Mouse (Mus musculus): ENCODE data around the gene Src. TPM values are rescaled to one million over a fixed set of nuclear protein-coding genes. Genes with fewer than 3 reads are reported as not detected.

Src gene
- polyA plus RNA-seq, 1 experiment from 2014 or later: 30.8 TPM

DNA sequence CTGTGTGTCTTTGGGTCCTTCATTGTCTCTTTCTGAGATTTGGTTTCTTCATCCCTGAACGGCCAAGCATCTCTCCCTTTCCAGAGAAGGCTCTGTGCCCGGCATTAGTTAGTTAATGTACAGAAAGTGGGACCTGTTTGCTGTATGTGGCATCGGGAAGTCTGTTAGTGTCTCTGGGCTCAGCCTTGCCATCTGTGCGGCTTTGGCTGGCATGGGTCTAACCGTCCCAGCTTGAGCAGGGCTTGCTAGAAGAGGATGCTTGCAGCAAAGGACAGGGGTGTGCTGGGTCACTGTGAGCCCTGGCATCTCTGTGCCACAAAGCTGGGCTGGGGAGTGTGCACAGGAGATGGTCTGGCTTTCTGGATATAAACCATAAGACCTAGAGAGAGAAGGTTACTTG, 8.9 kb downstream of the Src start:
- H3K27ac ChIP-seq: 0 out of 2 replicates have a peak overlapping the region, but pooled peaks have one; percentile 30
- no peak overlapping the region for H3K9ac ChIP-seq
- ATAC-seq (ENCODE audit: insufficient number of reproducible peaks, insufficient read depth, low FRiP score, low TSS enrichment): no peak
- no peaks in the 10 kb centered on the region for H3K9me3 ChIP-seq
- H3K4me1 ChIP-seq: peaks cover 71% of the 10 kb centered on the region
- H3K4me3 ChIP-seq: no peak overlapping the region
- H3K4me2 ChIP-seq (replicated peaks): no peak overlapping the region
- no peaks in the 10 kb centered on the region for H3K27me3 ChIP-seq
- 91% methylated on average over 5 of the region's 5 CpGs for WGBS
- H3K36me3 ChIP-seq: peaks cover 36% of the 10 kb centered on the region

DNA sequence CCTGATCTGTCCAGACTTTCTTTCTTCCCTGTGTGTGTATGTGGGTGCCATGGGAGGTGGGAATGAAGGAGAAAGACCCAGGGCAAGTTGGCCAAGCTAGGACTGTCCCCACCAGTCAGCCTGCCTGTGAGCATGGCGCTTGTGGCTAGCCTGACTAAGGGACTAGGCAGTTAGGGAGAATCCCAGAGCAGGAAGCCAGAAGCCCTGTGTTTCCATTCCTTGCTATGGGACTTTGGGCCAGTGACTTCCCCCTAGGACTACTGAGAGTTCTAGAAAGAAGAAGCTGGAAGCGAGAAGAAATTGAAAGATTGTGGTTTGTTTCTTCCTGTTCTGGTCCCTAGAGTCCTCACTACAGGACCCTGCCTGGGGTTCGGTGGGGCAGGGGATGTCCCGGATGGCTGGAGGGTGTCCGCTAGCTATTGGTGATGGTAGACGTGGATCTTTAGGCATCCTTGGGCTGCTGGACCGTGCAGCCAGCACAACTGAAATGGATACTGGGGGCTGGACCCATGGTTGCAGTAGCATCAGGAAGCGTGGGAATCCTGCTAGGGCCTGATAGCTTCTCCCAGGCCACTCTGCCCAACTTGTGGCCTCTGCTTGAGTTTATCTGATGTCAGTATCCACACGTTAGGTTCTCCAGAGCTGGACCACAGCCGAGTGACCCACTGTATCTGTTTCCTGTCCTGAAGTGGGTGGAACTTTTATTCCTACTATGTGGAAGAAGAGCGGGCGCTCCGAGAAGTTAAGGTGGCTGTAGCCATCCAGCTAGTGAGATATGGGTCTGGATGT, 10.3 kb downstream of the Src start:
- ATAC-seq (ENCODE audit: insufficient number of reproducible peaks, insufficient read depth, low FRiP score, low TSS enrichment): no peak

DNA sequence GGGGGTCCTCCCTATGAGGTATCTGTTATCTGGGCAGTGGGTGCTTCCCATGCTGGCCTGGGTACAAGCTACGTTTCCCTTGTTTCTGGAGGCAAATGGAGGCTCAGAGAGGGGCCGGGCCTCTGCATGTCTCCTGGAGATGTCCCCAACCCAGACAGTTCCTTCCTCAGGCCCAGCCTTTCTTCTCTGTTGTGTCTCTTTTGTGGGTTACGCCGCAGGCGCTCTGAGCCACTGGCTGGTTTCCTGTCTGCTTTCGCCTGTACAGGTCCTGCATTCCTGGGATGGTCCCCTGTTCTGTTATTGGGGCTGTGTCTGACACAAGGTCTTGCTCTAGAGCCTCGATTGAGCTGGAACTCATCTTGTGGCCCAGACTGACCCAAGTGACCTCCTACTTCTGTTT, 11.5 kb downstream of the Src start:
- H3K27me3 ChIP-seq: no peaks in the 10 kb centered on the region
- H3K4me2 ChIP-seq (replicated peaks): no peak overlapping the region
- peaks cover 45% of the 10 kb centered on the region for H3K36me3 ChIP-seq
- H3K9ac ChIP-seq: no peak overlapping the region
- no peak overlapping the region; the same call in 1 of the 2 replicates for H3K27ac ChIP-seq
- ATAC-seq (ENCODE audit: insufficient number of reproducible peaks, insufficient read depth, low FRiP score, low TSS enrichment): no peak
- H3K4me1 ChIP-seq: peaks cover 76% of the 10 kb centered on the region
- H3K9me3 ChIP-seq: no peaks in the 10 kb centered on the region
- H3K4me3 ChIP-seq: no peak overlapping the region
- WGBS: 77% methylated on average over 7 of the region's 7 CpGs

More for the DNA sequence above, 10.3 kb downstream of the Src start:
- no peak overlapping the region for H3K9ac ChIP-seq
- peaks cover 41% of the 10 kb centered on the region for H3K36me3 ChIP-seq
- WGBS: 90% methylated on average over 13 of the region's 13 CpGs
- no peaks in the 10 kb centered on the region for H3K27me3 ChIP-seq
- peaks cover 65% of the 10 kb centered on the region for H3K4me1 ChIP-seq
- no peaks in the 10 kb centered on the region for H3K9me3 ChIP-seq
- H3K27ac ChIP-seq: no peak overlapping the region
- H3K4me3 ChIP-seq: no peak overlapping the region
- no peak overlapping the region for H3K4me2 ChIP-seq (replicated peaks)

DNA sequence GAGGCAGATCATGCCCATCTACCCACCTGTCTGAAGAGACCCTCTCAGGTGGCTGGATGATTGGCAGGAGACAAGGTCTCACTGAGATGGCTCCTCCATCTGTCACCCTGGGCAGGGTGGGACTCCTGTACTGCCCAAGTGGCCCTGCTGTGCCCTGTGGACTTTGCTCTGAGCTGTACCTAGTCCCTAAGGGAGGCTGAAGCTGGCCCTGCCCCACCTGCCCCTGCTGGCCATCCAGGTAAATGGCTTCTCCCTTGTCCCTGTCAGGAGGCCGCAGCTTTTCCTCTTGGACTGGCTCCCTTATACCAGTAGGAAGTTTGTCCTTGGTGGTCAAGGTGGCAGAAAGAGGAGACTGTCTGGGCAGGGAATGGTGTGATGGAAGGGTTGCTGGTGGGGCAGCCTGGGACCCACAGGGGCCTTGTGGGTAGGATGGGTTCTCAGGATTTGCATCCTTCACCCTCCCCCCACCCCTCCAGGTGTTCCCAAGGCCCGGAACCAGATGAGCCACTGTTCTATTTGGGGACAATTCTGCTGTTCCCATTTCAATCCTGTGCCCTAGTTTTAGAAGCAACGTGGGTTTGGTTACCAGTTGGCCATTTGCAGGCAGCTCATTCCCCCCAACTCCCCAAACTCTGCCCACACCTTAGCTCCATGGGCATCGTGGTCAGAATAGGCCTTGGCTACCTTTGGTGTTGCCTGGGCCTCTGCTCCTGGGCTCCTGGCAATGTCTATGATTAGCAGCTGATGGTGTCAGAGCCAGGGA, 12.6 kb downstream of the Src start:
- H3K9ac ChIP-seq: no peak overlapping the region; the same call in 1 of the 2 replicates
- H3K9me3 ChIP-seq: no peaks in the 10 kb centered on the region
- no peak overlapping the region for H3K27ac ChIP-seq
- H3K4me1 ChIP-seq: peaks cover 74% of the 10 kb centered on the region
- H3K4me3 ChIP-seq: no peak overlapping the region
- no peak overlapping the region for H3K4me2 ChIP-seq (replicated peaks)
- H3K36me3 ChIP-seq: peaks cover 46% of the 10 kb centered on the region
- ATAC-seq (ENCODE audit: insufficient number of reproducible peaks, insufficient read depth, low FRiP score, low TSS enrichment): no peak
- no peaks in the 10 kb centered on the region for H3K27me3 ChIP-seq
- WGBS: 74% methylated on average over 4 of the region's 4 CpGs

DNA sequence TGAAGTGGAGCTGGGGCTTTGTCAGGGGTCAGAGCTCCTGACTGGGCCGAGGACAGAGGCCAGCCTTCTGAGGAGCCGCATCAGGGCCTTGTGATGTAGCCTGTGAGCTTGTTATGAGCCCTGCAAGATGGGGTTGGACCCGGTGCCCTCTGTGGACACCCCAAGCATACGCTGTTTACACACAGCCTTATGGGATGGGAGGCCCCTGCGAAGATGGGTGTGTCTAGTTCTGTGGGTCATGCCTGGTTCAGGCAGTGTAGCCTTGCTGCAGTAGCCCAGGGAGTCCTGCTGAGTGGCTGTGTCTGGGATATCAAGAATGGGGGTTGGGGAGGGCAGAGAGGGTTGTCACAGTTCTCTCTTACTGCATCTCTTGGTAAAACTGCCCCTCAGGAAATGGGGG, 13.7 kb downstream of the Src start:
- H3K36me3 ChIP-seq: peaks cover 47% of the 10 kb centered on the region

DNA sequence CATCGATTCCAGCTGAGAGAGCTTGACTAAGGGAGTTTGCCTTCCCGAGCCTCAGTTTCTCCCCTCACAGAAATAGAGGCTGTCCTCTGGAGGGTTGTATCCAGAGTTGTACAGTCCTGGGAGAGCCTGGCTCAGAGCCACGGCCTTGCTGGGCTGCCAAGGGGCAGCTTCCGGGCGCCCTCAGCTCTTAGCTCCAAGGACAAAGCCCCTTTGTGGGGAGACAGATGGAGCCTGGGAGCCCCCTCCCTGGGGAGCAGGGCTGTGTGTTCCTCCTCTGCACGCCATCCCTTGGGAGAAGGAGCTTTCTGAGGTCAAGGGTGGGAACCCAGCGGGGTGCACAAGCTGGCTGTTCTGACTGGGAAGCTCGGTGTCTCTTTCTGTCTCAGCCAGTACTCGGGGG, 14.2 kb downstream of the Src start:
- Histone ChIP-seq H3K4me2 (replicated peaks) (no peak overlapping the region), H3K27me3 (no peaks in the 10 kb centered on the region), H3K36me3 (peaks cover 50% of the 10 kb centered on the region), H3K4me1 (peaks cover 68% of the 10 kb centered on the region), H3K27ac (peak overlapping the region; percentile 87), H3K9me3 (no peaks in the 10 kb centered on the region), H3K4me3 (no peak overlapping the region), H3K9ac (no peak overlapping the region)
- ATAC-seq (ENCODE audit: insufficient number of reproducible peaks, insufficient read depth, low FRiP score, low TSS enrichment): no peak
- 62% methylated on average over 9 of the region's 9 CpGs for WGBS

More for the DNA sequence above, 13.7 kb downstream of the Src start:
- Histone ChIP-seq H3K27ac (peak overlapping the region; percentile 87; the same call in 1 of the 2 replicates), H3K9ac (peak overlapping the region; percentile 2; the same call in 1 of the 2 replicates), H3K9me3 (no peaks in the 10 kb centered on the region), H3K27me3 (no peaks in the 10 kb centered on the region), H3K4me2 (replicated peaks) (no peak overlapping the region), H3K4me3 (no peak overlapping the region), H3K4me1 (peaks cover 73% of the 10 kb centered on the region)
- 61% methylated on average over 5 of the region's 5 CpGs for WGBS
- no peak for ATAC-seq (ENCODE audit: insufficient number of reproducible peaks, insufficient read depth, low FRiP score, low TSS enrichment)

DNA sequence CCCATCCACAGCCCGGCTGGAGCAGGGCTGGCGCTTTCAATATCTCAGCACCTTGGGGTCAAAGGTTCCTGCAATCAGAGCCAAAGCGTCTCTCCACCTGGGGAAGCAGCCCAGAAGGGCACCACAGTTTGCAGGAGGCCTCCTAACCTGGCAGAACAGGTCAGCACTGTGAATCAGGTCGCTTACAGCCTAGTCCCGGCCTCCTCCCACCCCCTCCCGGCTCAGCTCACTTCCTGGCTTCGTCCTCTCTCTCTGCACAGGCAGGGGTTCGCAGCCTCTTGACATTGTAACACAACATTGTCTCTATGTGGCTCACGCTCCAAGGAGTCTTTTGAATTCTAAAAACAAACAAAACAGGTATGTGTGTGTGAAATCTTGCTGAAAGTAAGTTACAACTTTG, 15.8 kb downstream of the Src start:
- no peak for ATAC-seq (ENCODE audit: insufficient number of reproducible peaks, insufficient read depth, low FRiP score, low TSS enrichment)
- peaks cover 60% of the 10 kb centered on the region for H3K4me1 ChIP-seq
- H3K27ac ChIP-seq: peak overlapping the region; percentile 87
- no peaks in the 10 kb centered on the region for H3K27me3 ChIP-seq
- 32% methylated on average over 9 of the region's 9 CpGs for WGBS
- peaks cover 38% of the 10 kb centered on the region for H3K36me3 ChIP-seq
- H3K9me3 ChIP-seq: no peaks in the 10 kb centered on the region
- H3K4me3 ChIP-seq: no peak overlapping the region
- no peak overlapping the region for H3K4me2 ChIP-seq (replicated peaks)
- H3K9ac ChIP-seq: no peak overlapping the region

DNA sequence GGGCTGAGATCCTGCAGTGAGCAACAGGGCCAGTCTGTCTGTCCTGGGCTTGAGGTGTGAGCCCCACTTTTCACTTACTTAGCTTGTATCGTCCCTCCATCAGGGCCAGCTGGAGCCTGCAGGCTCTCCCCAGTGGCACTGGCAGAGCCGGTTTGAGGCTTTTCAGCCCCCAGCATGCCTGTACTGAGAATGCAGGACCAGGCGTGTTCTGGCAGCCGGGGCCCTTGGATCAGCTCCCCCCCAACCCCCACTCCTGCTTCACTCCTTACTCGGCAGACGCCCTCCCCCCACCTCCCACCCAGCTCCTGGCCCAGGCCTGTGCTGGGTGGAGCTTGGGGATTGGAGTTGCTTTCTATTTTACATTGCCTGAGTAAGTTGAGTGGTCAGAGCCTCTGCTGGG, 16.3 kb downstream of the Src start:
- Histone ChIP-seq H3K4me1 (peaks cover 56% of the 10 kb centered on the region), H3K27ac (peak overlapping the region; percentile 87), H3K9ac (no peak overlapping the region), H3K9me3 (no peaks in the 10 kb centered on the region), H3K27me3 (no peaks in the 10 kb centered on the region), H3K36me3 (peaks cover 38% of the 10 kb centered on the region), H3K4me3 (no peak overlapping the region), H3K4me2 (replicated peaks) (no peak overlapping the region)
- ATAC-seq (ENCODE audit: insufficient number of reproducible peaks, insufficient read depth, low FRiP score, low TSS enrichment): peak; percentile 47
- 18% methylated on average over 6 of the region's 6 CpGs for WGBS

DNA sequence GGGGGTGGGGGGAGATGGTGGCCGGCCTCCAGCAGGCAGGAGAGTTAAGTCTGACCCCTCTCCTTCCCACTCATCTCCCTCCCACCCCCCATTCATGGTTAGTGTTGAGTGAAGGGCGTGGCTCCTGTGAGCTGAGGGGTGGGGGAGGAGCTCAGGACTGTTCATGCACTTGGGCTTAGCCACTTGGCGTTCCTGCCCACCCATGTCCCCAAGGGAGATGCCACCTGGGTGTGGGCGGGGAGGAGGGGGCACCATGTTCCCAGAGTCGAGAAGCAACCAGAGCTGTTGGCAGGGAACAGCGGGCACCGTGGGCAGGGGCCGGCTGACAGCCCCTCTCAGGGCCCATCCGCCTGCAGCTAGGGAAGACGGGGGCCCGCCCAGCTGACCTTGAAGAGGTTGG, 18.3 kb downstream of the Src start:
- ATAC-seq (ENCODE audit: insufficient number of reproducible peaks, insufficient read depth, low FRiP score, low TSS enrichment): no peak
- H3K9me3 ChIP-seq: peaks cover 3% of the 10 kb centered on the region; the same call in 1 of the 2 replicates
- no peaks in the 10 kb centered on the region for H3K27me3 ChIP-seq
- H3K4me2 ChIP-seq (replicated peaks): no peak overlapping the region
- H3K9ac ChIP-seq: no peak overlapping the region
- peaks cover 47% of the 10 kb centered on the region for H3K36me3 ChIP-seq
- H3K27ac ChIP-seq: 0 out of 2 replicates have a peak overlapping the region, but pooled peaks have one; percentile 12
- H3K4me1 ChIP-seq: peaks cover 44% of the 10 kb centered on the region
- WGBS: 76% methylated on average over 11 of the region's 11 CpGs
- H3K4me3 ChIP-seq: no peak overlapping the region

DNA sequence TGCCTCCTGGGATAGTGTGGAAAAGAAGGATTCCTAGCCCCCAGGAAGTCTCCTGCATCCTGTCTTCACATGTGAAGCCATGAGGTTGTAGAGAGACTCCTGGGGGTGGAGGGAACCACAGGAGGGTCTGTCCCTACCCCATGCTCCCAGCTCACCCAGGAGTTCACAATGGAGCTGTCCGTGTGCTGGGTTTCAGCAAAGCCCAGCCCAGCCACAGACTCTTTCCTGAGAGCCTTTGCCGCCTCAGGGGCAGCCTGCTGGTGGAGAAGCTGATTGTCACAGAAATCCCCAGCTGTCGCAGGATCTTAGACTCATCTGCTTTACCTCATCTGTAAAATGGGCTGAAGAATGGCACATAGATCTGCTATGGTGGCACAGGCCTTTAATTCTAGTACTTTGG, 18.9 kb downstream of the Src start:
- H3K36me3 ChIP-seq: peaks cover 48% of the 10 kb centered on the region
- H3K27ac ChIP-seq: no peak overlapping the region
- no peaks in the 10 kb centered on the region for H3K27me3 ChIP-seq
- no peak for ATAC-seq (ENCODE audit: insufficient number of reproducible peaks, insufficient read depth, low FRiP score, low TSS enrichment)
- H3K4me1 ChIP-seq: peaks cover 38% of the 10 kb centered on the region
- WGBS: 92% methylated on average over 3 of the region's 3 CpGs
- H3K4me3 ChIP-seq: no peak overlapping the region
- H3K9me3 ChIP-seq: peaks cover 3% of the 10 kb centered on the region; the same call in 1 of the 2 replicates
- no peak overlapping the region for H3K4me2 ChIP-seq (replicated peaks)
- H3K9ac ChIP-seq: no peak overlapping the region

DNA sequence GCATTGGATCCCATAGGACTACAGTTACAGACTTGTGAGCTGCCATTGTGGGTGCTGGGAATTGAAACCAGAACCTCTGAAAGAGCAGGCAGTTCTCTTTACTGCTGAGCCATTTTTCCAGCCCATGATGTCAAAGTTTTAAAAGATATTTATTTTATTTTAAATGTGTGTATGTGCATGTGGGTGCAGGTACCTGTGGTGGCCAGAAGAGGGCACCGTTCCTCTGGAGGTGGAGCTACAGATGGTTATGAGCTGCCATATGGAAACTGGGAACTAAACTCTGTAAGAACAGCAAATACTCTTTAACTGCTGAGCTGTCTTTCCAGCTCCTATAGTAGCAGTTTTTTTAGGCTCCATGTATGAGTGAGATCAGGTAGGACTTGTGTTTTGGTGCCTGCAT, 23.1 kb downstream of the Src start:
- no peak overlapping the region for H3K9ac ChIP-seq
- H3K36me3 ChIP-seq: peaks cover 57% of the 10 kb centered on the region
- peaks cover 3% of the 10 kb centered on the region; the same call in 1 of the 2 replicates for H3K4me1 ChIP-seq
- no peak for ATAC-seq (ENCODE audit: insufficient number of reproducible peaks, insufficient read depth, low FRiP score, low TSS enrichment)
- no peak overlapping the region for H3K27ac ChIP-seq
- no peaks in the 10 kb centered on the region for H3K27me3 ChIP-seq
- WGBS: 97% methylated on average over 1 of the region's 1 CpGs
- H3K9me3 ChIP-seq: peaks cover 3% of the 10 kb centered on the region; the same call in 1 of the 2 replicates
- H3K4me3 ChIP-seq: no peak overlapping the region
- no peak overlapping the region for H3K4me2 ChIP-seq (replicated peaks)

Data from embryonic facial prominence, embryonic 12.5 days (tissue).